Mouse (Mus musculus): ENCODE data around the gene Gm17455. TPM values are rescaled to one million over a fixed set of nuclear protein-coding genes. Genes with fewer than 3 reads are reported as not detected.
A peak's percentile ranks its signal among the peaks of the same experiment; 100 is the strongest.

Gm17455 gene
- 0.93 and 1.9 TPM in 2 replicates for polyA plus RNA-seq (2016; fragmentation: Nextera tagmentation; extraction: Ambion mirVana)

DNA sequence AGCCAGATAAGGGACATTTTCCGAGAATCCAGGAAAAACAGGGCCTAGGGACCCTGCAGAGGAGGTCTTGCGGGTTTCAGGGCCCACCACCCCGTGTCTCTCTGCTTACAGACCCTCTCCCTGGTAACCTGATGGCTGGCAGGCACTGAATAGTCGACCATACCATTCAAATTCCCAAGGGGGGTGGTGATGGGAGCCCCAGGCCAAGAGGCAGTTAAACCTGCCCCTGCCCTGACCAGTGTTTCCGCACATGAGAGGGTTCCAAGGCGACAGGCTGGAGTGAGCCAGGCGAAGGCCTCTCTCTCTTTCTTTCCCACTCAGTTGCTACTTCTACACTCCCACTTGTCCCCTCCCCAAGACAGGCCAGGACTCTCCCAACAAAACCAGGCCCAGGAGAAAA, at the start of gene Gm17455:
Gene Gm17455 (plus strand): TSS at position 278 of the 400 bp plus-strand sequence.
- H3K36me3 ChIP-seq (replicated peaks) = no peaks in the 10 kb centered on the region
- H3K4me3 ChIP-seq = no peak within 1 kb of the TSS
- DNase-seq (ENCODE audit: extremely low spot score, low spot score) = no peak
- 52% methylated on average over 7 of the region's 7 CpGs for whole genome bisulfite sequencing
- no peaks in the 10 kb centered on the region for H3K27me3 ChIP-seq (ENCODE audit: poor library complexity, severe bottlenecking)
- peak within 1 kb of the TSS; percentile 75 for H3K27ac ChIP-seq
- peaks cover 23% of the 10 kb centered on the region for H3K4me1 ChIP-seq
- H3K9me3 ChIP-seq = no peaks in the 10 kb centered on the region

- 51% methylated on average over 5 of the region's 5 CpGs for WGBS
- peak overlapping the region; percentile 30; the same call in 1 of the 2 replicates for H3K27ac ChIP-seq
- DNase-seq (ENCODE audit: extremely low spot score, low spot score) = no peak
- H3K36me3 ChIP-seq (replicated peaks) = no peaks in the 10 kb centered on the region
- no peaks in the 10 kb centered on the region for H3K9me3 ChIP-seq
- peaks cover 87% of the 10 kb centered on the region for H3K4me1 ChIP-seq
- peaks cover 35% of the 10 kb centered on the region for H3K27me3 ChIP-seq (ENCODE audit: poor library complexity, severe bottlenecking)
- no peak overlapping the region for H3K4me3 ChIP-seq
These were observed 49.3 kb upstream of the Gm17455 start for GRCm38 (mm10) chr10:60350077-60350804.

- H3K9me3 ChIP-seq = no peaks in the 10 kb centered on the region
- H3K4me1 ChIP-seq = peaks cover 85% of the 10 kb centered on the region
- H3K4me3 ChIP-seq = no peak overlapping the region
- peak overlapping the region; percentile 71; the same call in 1 of the 2 replicates for H3K27ac ChIP-seq
- DNase-seq (ENCODE audit: extremely low spot score, low spot score) = peak; percentile 64
- H3K27me3 ChIP-seq (ENCODE audit: poor library complexity, severe bottlenecking) = peaks cover 35% of the 10 kb centered on the region
- 57% methylated on average over 3 of the region's 3 CpGs for WGBS
- no peaks in the 10 kb centered on the region for H3K36me3 ChIP-seq (replicated peaks)
These were observed 48.7 kb upstream of the Gm17455 start for GRCm38 (mm10) chr10:60350805-60351167.

DNA sequence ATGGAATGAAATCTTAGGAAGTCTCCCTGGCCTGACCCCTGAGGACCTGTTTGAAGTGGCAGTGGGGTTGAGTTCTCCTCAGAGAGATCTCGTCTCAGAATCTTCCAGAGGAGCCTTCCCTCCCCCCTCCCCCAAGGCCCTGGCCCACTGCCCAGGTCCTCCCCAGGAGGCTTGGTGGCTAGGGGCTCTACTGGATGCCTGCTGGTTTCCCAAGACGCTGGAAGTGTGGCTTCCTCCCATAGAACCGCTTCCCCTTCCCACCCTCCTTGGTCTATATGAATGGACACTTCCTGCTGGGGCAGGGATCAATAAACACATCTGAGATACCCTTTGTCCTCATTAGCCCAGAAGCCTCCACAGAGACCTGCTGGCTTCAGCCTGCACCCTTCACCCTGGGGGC, 48.3 kb upstream of the Gm17455 start:
- Histone ChIP-seq H3K4me3 (no peak overlapping the region), H3K27ac (peak overlapping the region; percentile 71), H3K36me3 (replicated peaks) (no peaks in the 10 kb centered on the region), H3K27me3 (ENCODE audit: poor library complexity, severe bottlenecking) (peaks cover 30% of the 10 kb centered on the region), H3K9me3 (no peaks in the 10 kb centered on the region), H3K4me1 (peaks cover 83% of the 10 kb centered on the region)
- WGBS = 39% methylated on average over 3 of the region's 3 CpGs
- no peak for DNase-seq (ENCODE audit: extremely low spot score, low spot score)

DNA sequence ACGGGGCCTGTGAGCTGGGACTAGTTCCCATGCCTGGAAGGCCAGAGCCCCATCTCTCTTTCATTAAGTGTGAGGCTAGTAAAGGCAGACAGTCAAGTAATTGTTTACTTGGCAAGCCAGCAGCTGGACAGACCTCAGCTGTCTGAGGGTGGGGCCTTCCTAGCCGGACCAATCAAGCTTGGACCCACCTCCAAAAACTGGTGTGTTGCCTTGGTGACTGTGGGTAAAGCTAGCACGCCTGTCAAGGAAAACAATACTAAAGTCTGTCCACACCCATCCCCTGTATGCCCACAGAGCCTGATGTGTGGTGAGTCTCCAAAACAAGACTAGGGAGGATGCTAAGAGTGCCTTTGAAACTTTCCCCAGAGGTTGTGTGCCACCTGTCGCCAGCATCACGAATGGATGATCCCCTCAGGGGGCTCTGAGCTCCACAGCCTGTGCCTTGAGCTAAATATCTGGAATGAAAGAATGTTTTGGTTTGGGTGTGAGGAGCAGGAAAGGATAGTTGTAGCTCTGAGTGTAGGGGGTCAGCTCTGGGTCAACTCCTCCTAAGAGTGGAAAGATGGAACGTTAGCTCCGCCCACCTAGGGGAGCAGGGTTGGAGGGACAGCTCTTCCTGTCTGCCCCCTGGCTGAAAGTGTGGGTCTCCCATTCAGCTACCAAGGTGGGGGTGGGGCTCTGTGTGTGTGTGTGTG, 47.6 kb upstream of the Gm17455 start:
- H3K27ac ChIP-seq = peak overlapping the region; percentile 71
- DNase-seq (ENCODE audit: extremely low spot score, low spot score) = peak; percentile 28
- no peaks in the 10 kb centered on the region for H3K36me3 ChIP-seq (replicated peaks)
- WGBS = 35% methylated on average over 7 of the region's 7 CpGs
- peaks cover 77% of the 10 kb centered on the region for H3K4me1 ChIP-seq
- H3K27me3 ChIP-seq (ENCODE audit: poor library complexity, severe bottlenecking) = peaks cover 23% of the 10 kb centered on the region
- no peaks in the 10 kb centered on the region for H3K9me3 ChIP-seq
- no peak overlapping the region for H3K4me3 ChIP-seq

GRCm38 (mm10) chr10:60353241-60354002, 46.1 kb upstream of the Gm17455 start:
- Histone ChIP-seq H3K4me1 (peaks cover 67% of the 10 kb centered on the region), H3K4me3 (no peak overlapping the region), H3K9me3 (no peaks in the 10 kb centered on the region), H3K27ac (peak overlapping the region; percentile 59), H3K36me3 (replicated peaks) (no peaks in the 10 kb centered on the region), H3K27me3 (ENCODE audit: poor library complexity, severe bottlenecking) (peaks cover 8% of the 10 kb centered on the region)
- WGBS = 63% methylated on average over 5 of the region's 5 CpGs
- DNase-seq (ENCODE audit: extremely low spot score, low spot score) = no peak

GRCm38 (mm10) chr10:60354003-60354325, 45.6 kb upstream of the Gm17455 start:
- Histone ChIP-seq H3K36me3 (replicated peaks) (no peaks in the 10 kb centered on the region), H3K4me1 (peaks cover 65% of the 10 kb centered on the region), H3K27me3 (ENCODE audit: poor library complexity, severe bottlenecking) (peaks cover 3% of the 10 kb centered on the region; the same call in 1 of the 2 replicates), H3K9me3 (no peaks in the 10 kb centered on the region), H3K4me3 (no peak overlapping the region), H3K27ac (peak overlapping the region; percentile 59)
- no peak for DNase-seq (ENCODE audit: extremely low spot score, low spot score)
- WGBS = 87% methylated on average over 4 of the region's 4 CpGs

GRCm38 (mm10) chr10:60354881-60355677, 44.4 kb upstream of the Gm17455 start:
- Histone ChIP-seq H3K4me3 (no peak overlapping the region), H3K9me3 (no peaks in the 10 kb centered on the region), H3K27ac (0 out of 2 replicates have a peak overlapping the region, but pooled peaks have one; percentile 44), H3K27me3 (ENCODE audit: poor library complexity, severe bottlenecking) (no peaks in the 10 kb centered on the region), H3K4me1 (peaks cover 57% of the 10 kb centered on the region), H3K36me3 (replicated peaks) (no peaks in the 10 kb centered on the region)
- WGBS = 80% methylated on average over 11 of the region's 11 CpGs
- DNase-seq (ENCODE audit: extremely low spot score, low spot score) = no peak

DNA sequence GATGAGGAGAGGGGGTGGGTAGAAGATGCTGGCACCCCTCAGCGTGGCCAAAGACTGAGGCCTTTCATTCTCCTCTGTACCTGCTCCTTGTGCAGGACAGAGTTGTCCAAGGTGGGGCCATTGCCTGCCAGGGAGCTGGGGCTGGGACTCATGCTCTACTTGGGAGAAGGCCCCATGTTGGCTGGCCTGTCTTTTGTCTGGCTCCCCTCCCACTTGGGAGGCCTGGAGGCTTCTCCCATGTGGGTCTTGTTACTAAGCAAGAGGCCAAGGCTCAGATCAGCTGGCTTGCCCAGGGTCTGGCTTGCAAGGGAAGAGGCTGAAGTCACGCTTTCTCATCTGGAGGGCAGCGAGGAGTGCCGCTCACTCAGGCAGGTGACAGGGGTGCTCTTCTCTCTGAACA, 42.1 kb upstream of the Gm17455 start:
- H3K9me3 ChIP-seq = no peaks in the 10 kb centered on the region
- no peak overlapping the region for H3K4me3 ChIP-seq
- peaks cover 47% of the 10 kb centered on the region for H3K4me1 ChIP-seq
- no peak overlapping the region for H3K27ac ChIP-seq
- no peak for DNase-seq (ENCODE audit: extremely low spot score, low spot score)
- H3K27me3 ChIP-seq (ENCODE audit: poor library complexity, severe bottlenecking) = no peaks in the 10 kb centered on the region
- H3K36me3 ChIP-seq (replicated peaks) = no peaks in the 10 kb centered on the region
- 90% methylated on average over 4 of the region's 4 CpGs for WGBS

GRCm38 (mm10) chr10:60357901-60358300, 41.6 kb upstream of the Gm17455 start:
- H3K4me1 ChIP-seq = peaks cover 43% of the 10 kb centered on the region
- H3K27ac ChIP-seq = no peak overlapping the region
- whole genome bisulfite sequencing = 95% methylated on average over 14 of the region's 14 CpGs
- H3K36me3 ChIP-seq (replicated peaks) = no peaks in the 10 kb centered on the region
- no peaks in the 10 kb centered on the region for H3K27me3 ChIP-seq (ENCODE audit: poor library complexity, severe bottlenecking)
- H3K9me3 ChIP-seq = no peaks in the 10 kb centered on the region
- H3K4me3 ChIP-seq = no peak overlapping the region
- DNase-seq (ENCODE audit: extremely low spot score, low spot score) = no peak

GRCm38 (mm10) chr10:60358776-60359175, 40.8 kb upstream of the Gm17455 start:
- Histone ChIP-seq H3K9me3 (no peaks in the 10 kb centered on the region), H3K36me3 (replicated peaks) (no peaks in the 10 kb centered on the region), H3K27me3 (ENCODE audit: poor library complexity, severe bottlenecking) (no peaks in the 10 kb centered on the region), H3K4me3 (no peak overlapping the region), H3K27ac (no peak overlapping the region), H3K4me1 (peaks cover 38% of the 10 kb centered on the region)
- DNase-seq (ENCODE audit: extremely low spot score, low spot score) = no peak
- 35% methylated on average over 4 of the region's 4 CpGs for WGBS

DNA sequence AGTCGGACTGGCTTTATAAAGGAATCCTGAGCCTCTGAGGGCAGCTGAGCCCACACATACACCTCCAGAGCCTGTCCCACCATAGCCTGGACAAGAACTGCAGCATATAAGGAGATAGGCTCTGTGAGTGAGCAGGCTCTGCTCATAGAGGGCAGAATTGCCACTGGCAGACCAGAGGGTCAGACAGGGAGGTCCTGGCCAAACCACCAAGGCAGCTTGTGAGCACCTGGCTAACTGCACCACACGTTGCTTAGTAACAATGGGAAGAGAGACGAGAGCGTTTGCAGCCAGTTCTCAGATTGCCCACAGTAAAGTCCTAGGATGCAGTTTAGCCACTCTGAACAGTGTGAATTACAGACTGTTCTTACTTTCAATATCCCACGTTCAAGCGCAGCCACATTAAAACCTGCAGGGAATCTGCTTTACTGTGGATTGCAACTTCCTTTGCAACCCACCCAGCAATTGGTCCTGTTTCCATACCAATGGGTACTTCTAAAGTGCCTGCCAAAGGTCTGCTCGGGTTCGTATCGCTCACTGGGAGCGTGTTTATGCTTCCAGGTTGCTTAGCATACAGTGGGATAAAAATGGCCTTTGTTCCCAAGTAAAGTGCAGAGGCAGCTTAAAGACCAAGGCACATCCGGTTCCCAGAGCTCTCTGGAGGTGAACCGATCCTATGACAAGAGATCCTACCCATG, 37.8 kb upstream of the Gm17455 start:
- Histone ChIP-seq H3K9me3 (no peaks in the 10 kb centered on the region), H3K4me1 (peaks cover 41% of the 10 kb centered on the region), H3K36me3 (replicated peaks) (no peaks in the 10 kb centered on the region), H3K4me3 (no peak overlapping the region), H3K27ac (peak overlapping the region; percentile 11), H3K27me3 (ENCODE audit: poor library complexity, severe bottlenecking) (no peaks in the 10 kb centered on the region)
- DNase-seq (ENCODE audit: extremely low spot score, low spot score) = no peak
- WGBS = 69% methylated on average over 12 of the region's 12 CpGs
